Mouse (Mus musculus) testis, postnatal 14 days (tissue): ENCODE results near the gene Rnd1.
A peak's percentile ranks its signal among the peaks of the same experiment; 100 is the strongest.

Experiments
- DNase-seq: peaks from one replicate; pipeline ENCODE4 v3.0.0; 2021; ENCODE audit warnings: low spot score

The Rnd1 gene

DNA sequence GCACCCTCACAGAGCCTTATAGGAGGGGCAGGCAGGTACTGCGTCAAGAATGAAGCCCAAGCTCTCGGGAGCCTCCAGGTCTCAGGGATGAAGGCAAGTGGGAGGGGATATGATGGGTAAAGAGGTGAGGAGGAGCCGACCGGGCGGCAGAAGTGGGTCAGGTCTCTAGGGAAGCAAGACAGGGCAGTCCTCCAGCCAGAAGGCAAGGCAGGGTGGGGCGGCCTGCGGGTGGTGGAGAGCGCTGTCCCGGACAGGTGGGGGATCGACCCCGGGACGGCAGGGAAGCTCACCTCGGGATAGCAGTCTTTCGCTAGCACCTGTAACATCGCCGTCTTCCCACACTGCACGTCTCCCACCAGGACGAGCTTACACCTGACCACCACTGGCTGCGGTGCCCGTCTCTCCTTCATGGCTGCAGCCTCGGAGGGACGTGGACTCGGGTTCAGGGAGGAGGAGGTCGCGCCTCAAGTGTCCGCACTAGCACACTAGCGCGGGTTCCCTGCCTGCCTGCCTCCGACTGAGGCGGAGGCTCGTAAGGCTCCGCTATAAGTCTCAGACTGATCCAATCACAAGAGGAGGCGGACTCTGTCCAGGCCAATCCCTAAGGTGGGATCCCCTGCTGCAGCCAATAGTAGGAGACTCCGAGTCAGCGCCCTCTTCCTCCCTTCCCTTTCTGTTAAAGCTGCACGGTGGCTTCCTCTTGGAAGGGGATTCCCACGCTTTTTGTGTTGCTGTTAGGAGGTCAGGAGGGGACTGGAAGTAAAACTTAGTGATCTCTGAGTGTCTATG, at the start of gene Rnd1:
Gene Rnd1, minus strand, starts transcription at position 522 of the 789 bp plus-strand sequence.
- peak; percentile 81 for DNase-seq

DNA sequence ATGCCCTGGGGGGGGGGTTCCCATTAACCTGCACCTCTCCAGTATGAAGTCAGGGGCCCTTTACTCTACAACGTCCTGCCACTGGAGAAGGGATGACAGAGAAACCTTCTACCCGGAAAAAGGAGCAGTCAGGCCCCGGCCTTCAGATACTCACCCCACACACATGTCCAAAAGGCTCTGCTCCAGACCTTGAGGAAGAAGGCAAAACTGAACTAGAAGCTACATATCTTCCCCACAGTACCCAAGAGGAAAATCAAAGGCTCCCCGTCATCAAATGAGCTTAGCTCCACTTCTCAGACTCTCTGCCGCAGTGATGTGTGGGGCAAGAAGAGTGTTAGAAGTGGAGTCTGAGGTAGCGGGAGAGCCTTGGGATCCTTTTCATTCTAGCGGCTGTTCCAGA, 49.5 kb upstream of the Rnd1 start:
- DNase-seq = no peak

DNA sequence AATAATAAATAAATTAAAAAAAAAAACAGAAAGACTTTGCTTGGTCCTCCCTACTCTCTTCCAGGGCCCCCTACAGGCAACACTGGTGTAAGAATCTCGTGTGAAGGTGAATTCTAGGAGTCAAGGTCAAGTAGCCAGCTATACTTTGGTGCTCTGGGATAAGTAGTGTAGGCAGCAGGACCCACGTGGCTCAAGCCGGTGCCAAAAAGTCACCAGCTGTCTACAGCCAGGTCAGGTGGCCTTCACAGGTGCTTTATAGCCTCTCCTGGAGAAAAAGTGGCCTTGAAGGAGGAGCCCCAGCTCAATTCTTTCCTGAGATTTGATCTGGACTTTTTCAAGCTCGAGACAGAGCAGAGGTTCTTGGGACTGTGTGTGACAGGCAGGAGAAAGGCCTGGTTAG, 48.8 kb upstream of the Rnd1 start:
- no peak for DNase-seq

DNA sequence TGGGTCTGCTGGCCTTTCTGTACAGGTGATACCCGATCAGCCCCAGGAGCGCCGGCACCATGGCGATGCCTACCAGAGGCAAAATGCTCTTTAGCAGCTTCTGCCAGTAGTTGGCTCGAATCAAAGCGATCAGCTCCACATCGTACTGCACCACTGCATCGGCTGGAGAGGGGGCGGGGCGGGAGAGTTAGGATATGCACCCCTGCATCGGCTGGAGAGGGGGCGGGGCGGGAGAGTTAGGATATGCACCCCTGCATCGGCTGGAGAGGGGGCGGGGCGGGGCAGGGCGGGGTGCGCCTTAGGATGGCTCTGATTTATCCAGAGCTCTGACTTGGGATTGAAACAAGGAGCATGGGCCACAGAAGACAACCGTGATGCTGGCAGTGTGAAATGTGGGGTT, 47.2 kb upstream of the Rnd1 start:
- no peak for DNase-seq

DNA sequence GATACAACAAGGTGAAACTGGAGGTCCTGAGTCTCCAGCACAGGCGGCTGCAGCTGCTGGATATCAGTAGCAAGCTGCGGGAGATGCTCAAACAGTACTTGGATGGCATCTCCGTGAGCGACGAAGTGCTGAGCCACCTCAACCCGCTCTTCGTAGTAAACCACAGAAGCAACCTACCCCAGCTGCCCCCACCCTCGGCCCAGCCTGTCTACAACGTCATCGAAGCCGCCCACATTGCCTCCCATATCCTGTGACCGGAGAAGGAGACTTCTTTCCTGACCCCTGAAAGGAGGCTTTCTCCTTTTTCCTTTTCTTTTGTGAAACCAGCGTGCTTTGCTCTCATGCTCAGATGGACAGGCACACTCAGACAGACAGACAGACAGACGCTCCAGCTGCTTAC, 45.6 kb upstream of the Rnd1 start:
- DNase-seq = no peak

DNA sequence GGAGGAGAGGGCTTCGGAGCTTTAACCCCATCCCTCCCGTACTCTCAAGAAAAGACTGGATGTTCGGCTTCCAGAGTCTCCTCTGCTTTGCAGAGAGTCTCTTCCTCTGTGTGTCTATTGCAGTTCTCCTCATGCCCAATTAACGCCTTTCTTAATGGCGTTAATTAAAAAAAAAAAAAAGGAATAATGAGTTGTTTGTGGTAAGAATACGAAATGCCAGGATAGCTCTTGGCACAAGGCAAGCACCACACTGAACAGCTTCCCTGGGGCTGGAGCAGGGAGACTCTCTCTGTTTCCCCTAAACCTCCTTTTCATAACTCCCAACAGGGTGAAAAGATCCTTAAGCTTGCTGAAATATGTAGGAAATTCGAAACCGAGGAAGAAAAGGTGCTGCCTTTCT, 44.9 kb upstream of the Rnd1 start:
- DNase-seq = no peak

DNA sequence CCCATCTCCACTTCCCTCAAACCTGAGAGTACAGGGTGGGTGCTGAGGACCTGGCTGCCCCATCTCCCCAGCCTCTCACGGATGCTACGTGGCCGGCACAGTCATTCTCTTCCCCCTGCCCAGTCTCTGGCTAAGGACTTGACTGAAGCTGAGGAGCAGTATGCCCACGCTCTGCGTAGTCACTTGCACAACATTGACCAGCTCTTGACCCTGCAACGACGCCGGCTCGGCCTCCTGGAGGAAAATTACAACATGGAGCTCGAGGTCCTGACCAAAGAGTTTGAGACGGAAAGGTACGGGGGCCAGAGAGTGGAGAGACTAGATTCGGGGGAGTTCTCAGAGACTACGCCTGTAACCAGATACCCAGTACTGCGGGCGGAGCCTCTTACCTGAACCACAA, 40.0 kb upstream of the Rnd1 start:
- no peak for DNase-seq

DNA sequence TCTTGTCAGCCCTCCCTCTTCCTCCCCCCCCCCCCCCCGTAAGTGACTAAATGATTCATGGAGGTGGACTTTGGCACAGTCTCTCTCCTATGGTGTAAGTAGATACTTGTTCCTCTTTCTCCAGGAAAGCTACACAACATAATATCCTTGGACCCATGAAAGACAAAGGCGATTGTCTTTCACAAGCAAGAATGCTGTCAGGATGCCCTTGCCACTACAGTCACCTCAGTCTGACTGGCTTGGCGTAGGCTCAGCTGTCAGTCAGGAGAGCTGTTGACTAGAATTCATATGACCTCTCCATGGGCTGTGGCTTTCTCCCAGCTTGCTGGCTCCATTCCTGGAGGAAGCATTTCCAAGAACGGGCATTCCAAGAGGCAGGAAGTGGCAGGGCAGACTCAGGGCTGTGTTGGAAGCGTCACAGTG, 37.0 kb upstream of the Rnd1 start:
- DNase-seq = no peak

DNA sequence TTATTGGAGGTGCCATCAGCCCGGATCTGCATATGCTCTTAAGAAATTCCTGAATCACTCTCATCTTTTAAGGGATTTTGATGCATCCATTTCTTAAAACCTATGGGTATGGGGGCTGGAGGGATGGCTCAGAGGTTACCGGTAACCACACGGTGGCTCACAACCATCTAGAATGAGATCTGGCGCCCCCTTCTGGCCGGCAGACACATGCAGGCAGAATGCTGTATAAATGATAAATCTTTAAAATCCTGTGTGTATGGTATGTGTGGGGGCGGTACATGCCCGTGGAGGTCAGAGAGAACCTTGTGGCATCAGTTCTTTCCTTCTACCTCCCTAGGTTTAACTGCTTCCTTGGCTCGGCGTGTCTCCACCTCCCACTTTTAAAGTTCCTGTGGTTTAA, 33.2 kb upstream of the Rnd1 start:
- peak; percentile 46 for DNase-seq

DNA sequence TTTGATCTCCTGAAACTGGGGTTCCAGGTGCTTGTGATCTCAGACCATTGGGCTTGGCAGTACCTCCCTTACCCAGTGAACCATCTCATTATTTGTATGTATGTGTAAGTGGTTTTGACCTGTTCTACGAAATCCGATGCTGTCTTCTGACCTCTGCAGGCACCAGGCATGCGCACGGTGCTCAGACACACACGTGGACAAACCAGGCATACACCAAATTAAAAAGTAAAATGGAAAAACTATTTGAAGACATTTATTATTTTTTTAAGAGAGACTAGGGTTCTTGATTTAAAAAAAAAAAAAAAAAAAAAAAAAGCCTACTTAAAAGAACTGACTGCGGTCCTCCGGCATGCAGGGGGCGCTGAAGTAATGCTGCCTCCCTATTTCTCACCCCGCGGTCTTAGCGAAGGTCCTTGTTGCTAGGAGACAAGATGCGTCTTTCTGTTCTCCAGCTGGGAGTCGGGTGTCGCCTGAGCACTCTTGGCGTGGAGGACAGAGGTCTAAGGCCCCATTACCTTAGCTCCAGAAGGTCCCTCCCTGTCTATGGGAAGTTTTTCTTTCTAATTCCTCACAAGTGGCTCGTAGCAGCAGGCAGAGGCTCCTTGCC, 30.6 kb upstream of the Rnd1 start, which contains the start of gene Ccdc65:
Gene Ccdc65, plus strand, starts transcription at position 442 of the 607 bp plus-strand sequence.
- DNase-seq = peak; percentile 86

DNA sequence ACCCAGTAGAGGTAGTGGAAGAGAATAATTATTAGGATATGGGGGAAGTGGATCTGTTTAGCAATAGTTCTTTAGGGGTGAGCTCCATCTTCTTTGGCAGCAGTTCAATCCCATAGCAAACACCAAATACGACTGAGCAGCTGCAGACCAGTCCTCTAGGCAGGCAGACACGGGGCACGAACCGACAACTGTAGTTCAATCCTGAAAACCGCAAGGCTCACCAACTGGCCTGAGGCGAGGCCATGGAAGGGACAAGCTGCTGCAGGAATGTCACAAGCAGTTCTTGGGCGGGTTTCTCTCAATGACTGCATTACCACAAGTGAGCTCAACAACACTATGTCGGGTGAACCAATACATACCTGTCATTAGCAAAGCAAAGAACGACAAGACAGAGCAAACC, 27.1 kb upstream of the Rnd1 start:
- DNase-seq = no peak

DNA sequence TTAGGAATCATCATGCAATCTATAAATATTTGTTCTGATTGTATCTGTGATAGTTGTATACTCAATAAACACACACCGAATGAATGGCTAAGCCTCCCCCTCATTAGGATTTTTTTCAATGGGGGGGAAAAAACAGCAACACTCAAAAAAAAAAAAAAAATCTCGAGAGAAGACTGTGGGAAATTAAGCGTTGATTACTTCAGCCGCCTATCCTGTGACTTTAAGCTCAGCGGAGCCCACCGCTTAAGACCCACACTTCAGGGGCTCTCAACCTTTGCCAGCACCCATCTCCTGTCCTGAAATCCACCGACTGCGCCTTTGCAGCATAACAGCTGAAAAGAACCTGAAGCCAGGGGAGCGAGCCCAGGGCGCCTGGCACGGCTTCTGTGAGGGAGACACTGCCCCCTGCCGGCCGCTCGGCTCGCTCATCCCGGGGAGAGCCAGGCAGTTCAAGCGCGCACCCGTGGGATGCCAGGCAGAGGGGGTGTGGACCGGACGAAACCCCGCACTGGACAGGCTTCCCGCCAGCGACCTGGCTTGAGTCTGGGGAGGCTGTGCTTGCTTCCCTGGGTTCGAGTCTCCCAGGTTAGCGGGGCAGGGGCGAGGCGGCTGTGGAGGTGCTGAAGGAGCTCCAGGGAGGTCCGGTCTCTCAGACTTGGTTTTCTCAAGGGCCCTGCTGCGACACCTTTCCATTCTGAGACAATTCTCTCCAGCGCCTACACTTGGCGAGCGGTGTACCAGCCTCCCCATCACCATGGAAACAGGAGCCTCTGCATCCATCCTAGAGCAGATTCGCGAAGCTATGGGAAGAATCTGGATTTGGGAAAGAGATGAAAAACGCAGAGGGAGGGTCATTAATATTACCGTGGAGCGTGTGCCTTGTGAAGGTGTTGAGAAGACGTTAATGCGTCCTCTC, 22.2 kb upstream of the Rnd1 start:
- DNase-seq = peak; percentile 85

DNA sequence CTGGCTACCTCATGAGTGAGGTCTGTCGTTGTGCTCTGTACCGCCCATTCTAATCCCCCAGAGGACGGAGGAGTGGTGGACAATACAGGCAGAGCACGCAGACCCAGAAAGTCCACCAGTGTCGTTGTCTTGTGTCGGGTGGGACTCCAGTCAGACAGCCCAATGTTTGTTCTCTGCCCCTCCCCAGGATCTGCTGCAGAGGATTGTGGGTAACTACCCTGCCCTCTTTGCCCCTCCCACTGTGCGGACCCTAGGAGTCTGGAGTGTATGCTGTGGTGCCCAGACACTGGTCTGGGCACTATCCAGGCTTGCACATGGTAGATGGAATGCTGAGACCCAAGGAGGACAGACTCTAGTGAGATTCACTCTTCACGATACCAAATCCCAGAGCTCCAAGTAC, 19.0 kb upstream of the Rnd1 start:
- DNase-seq = no peak

DNA sequence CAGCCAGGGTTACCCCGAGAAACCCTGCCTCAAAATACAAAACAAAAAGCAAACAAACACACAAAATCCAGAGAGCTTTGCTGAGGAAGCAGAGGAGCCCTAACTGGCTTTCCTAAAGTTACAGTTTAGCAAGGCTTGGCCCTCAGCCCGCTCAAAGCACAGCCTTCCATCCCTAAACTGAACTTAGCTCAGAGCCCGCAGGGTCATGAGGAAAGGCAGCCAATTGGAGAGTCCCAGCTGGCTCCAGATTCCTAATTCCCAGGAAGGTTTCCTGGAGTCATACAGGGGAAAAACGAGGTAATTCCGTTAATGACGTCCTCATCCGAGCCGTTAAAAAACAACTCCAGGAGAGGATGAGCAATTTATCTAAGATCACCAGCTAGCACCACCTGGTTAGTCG, 18.5 kb upstream of the Rnd1 start:
- no peak for DNase-seq

DNA sequence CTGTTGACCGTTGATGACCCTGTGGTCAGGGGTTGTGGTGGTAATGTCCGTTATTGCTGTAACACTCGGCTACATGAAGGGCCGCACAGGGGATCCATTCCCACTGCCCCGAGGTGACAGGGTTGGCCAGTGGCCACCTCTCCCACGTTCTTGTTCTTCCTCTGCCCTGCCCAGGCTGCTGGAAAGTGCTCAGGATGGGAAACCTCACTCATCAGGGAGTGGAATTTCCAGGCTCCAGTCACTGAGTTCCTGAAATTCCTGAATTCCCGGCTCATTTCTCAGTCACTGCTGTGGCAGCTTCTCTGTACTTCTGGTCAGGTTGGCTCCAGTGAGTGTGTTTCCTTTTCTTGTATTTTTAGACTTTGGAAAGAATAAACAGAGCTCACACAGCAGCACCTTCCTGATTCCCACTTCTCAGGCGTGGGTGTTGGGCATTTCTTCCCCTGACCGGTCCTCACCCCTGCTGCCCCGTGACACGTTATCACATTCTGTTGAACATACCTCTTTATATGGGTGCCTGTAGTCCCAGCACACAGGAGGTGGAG, 15.0 kb upstream of the Rnd1 start:
- no peak for DNase-seq

DNA sequence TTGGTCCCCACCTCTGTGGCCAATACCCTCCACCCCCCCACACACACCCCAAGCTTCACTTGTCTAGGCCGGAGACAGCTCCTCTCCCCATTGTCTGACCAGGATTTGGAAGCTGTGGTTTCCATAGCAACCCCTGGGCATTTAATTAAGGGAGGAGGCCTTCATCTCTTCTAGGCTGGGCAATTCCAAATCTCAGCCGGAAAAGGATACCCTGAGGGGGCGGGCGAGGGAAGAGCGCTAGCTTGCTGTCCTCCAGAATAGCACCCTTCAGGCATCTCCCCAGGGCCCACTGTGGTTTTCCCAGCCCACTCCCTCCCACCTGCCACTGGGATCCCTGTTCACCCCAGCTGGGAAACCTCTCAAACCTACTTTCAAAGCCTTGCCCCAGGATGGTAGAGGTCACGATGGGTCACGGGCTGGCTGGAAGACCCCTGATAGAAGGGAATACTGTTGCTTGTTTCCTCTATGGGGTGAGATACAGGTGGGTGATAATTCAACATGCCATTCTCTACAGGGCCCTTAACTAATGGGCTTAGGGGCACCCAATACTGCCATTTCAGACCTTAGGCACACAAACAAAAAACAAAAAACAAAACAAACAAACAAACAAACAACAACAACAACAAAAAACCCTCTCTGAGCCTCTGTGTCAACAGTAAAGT, 14.4 kb upstream of the Rnd1 start:
- no peak for DNase-seq

DNA sequence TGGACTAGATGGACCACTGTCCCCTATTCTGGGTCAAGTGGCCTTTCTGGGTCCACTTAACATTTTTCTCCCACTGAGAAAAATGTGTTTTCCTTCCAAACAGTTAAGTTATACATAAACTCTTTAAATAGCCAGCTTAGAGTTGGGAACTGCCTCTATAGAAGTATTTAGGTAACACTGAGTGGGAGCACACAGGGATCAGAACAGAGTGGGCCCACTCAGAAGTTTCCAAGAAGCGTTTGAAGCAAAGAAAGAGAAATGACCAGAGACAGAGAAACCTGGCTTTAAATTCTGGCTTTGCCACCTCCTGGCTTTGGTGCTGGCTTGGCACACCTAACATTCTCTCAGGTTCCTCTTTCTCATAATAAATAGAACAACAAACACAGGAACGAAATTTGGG, 12.4 kb upstream of the Rnd1 start:
- no peak for DNase-seq

DNA sequence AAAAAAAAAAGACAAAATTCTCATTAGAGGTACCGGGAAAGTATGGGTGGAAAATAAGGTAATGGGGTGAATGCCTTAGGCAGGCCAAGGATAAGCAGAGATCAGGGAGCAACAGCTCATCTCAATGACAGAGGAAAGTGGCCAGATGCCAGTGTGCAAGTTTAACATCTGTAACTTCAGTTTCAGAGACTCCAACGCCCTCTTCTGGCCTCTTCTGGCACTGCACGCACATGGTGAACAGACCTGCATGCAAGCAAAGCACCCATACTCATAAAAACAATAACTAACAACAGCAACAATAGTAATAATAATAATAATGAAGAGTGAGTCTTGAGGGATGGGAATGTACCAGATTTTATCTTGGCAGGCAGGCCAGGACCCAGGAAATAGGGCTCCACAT, 8.7 kb upstream of the Rnd1 start:
- peak; percentile 52 for DNase-seq

DNA sequence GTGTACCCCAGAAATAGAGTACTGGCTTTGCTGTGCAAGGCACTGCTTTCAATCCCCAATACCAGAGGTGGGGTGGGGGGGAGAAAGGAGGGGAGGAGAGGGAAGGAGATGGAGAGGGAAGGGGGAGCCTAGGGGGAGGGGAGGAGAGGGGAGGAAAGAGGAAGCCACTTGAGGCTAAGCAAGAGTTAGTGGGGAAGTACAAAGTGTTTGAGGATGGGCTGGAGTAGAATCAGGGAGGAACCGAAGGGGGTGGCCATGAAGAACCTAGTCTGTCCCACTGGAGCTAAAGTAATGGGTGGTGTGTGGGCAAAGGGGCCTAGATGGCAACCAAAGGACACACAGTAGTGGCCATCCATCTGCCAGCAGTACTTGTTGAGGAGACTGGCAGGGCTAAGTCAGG, 6.5 kb upstream of the Rnd1 start:
- DNase-seq = no peak

DNA sequence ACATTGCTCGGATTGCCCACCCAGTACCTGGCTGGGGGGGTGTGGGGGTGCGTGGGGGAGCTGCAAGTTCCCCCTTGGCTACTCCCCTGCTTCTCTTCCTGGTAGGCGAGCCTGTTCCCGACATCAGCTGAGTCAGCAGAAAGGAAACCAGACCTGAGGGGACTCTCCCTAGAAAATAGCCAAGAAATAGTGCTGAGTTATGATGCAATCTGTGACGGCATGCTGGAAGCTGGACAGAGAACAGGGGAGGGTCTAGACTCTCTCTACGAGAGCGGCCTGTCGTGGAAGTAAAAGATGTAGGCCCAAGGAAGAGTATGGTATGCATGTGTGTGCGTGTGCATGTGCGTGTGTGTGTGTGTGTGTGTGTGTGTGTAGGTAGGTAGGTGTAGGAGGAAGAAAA, 5.9 kb upstream of the Rnd1 start:
- no peak for DNase-seq

DNA sequence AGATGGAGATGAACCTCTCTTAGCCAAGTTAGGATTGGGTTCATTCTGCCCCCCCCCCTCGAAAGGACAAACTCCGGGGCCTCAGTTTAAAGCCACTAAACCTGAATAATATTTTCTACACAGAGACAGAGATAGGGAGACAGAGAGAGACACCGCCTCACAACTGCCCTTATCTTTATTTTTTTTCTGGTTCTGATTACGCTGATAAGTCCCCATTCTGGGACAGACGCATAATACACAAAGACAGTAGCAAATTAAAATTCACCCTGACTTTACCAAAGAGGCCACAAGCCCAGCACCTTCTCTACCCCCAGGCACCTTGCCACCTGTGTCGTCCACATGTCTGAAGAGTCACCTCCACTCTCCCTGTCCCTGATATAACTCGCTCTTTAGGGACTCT, 4.4 kb upstream of the Rnd1 start:
- DNase-seq = no peak

DNA sequence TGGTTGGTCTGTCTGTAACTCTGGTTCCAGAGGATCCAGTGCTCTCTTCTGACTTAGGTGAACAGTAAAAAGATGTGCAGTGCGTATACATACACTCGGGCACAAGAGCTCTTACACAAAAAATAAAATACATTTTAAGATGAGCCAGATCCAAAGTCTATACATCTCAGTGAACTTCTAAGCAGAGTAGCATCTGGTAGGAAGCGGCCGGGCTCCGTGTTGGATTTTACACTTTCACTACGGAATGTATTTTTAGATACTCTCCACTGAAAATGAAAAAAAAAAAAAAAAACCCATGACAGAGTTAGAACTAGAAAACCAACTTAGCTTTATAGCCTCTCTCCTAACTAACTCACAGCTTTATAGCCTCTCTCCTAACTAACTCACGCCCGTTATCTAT, 3.4 kb upstream of the Rnd1 start:
- DNase-seq = no peak
